Mouse (Mus musculus): Measurements from ENCODE around the gene Hnrnpr.

- TF ChIP-seq ZNF384 (IDR thresholded peaks at IDR 0.05; ENCODE audit: low read depth, low read length) (no peak), HCFC1 (IDR thresholded peaks at IDR 0.05; ENCODE audit: borderline replicate concordance, insufficient read depth, low read length) (no peak), ZC3H11A (IDR thresholded peaks at IDR 0.05; ENCODE audit: borderline replicate concordance, low read depth, low read length) (no peak), MAFK (IDR thresholded peaks at IDR 0.05; ENCODE audit: insufficient read depth, low read depth, low read length) (no peak), CHD2 (IDR thresholded peaks at IDR 0.05; ENCODE audit: low read depth, low read length) (no peak)
Observed at GRCm38 (mm10) chr4:136308355-136308754, 2.4 kb upstream of the Hnrnpr start.
